Mouse (Mus musculus) forebrain, embryonic 11.5 days (tissue): ENCODE measurements at regions not wholly inside any gene's neighbourhood (a gene's known extent, or its start where the extent isn't known, plus 50 kb on each side); places are given as distances from the start of the nearest gene placed in this dataset.

ENCODE experiments used
- ATAC-seq: fragments of 200-750 bp; cut with Nextera tagmentation; replicated peaks from 2 replicates; pipeline ENCODE4 v1.8.0; 2017; ENCODE audit warnings: moderate TSS enrichment; ENCODE audit not compliant: low FRiP score
- DNase-seq: peaks from one replicate; pipeline ENCODE4 v3.0.0-alpha.2; 2017; ENCODE audit warnings: low spot score
- H3K27ac ChIP-seq: fragments of 300-500 bp; sonication (generic); 2 replicates; pipeline ENCODE4 v1.5.1; 2014; ENCODE audit warnings: low read depth, low read length
- H3K27me3 ChIP-seq: fragments of 300-500 bp; sonication (generic); 2 replicates; pipeline ENCODE4 v1.6.1; 2014; ENCODE audit warnings: mild to moderate bottlenecking, low read length, mixed read lengths; ENCODE audit not compliant: control insufficient read depth, insufficient read depth
- H3K36me3 ChIP-seq: fragments of 300-500 bp; sonication (generic); 2 replicates; pipeline ENCODE4 v1.6.1; 2014; ENCODE audit warnings: mild to moderate bottlenecking, low read length, moderate library complexity, mixed read lengths; ENCODE audit not compliant: control insufficient read depth, insufficient read depth
- H3K4me1 ChIP-seq: fragments of 300-500 bp; sonication (generic); replicated peaks from 2 replicates; pipeline ENCODE4 v1.6.1; 2014; ENCODE audit warnings: low read length, mixed read lengths; ENCODE audit not compliant: control insufficient read depth, insufficient read depth
- H3K4me2 ChIP-seq: fragments of 300-500 bp; sonication (generic); 2 replicates; pipeline ENCODE4 v1.6.1; 2014; ENCODE audit warnings: low read depth, mild to moderate bottlenecking, low read length, moderate library complexity, mixed read lengths; ENCODE audit not compliant: severe bottlenecking
- H3K4me3 ChIP-seq: fragments of 300-500 bp; sonication (generic); 2 replicates; pipeline ENCODE4 v1.5.1; 2014; ENCODE audit warnings: low read depth, low read length
- H3K9ac ChIP-seq: fragments of 300-500 bp; sonication (generic); 2 replicates; pipeline ENCODE4 v1.6.1; 2014; ENCODE audit warnings: low read length
- H3K9me3 ChIP-seq: fragments of 300-500 bp; sonication (generic); 2 replicates; pipeline ENCODE4 v1.6.1; 2016; ENCODE audit warnings: low read length, mixed read lengths; ENCODE audit not compliant: control insufficient read depth
- WGBS: fragments of 180-500 bp; shearing (Covaris S2); extraction: QIAGEN DNeasy Blood & Tissue Kit; methylation state at CpG from one replicate; pipeline ENCODE4 v1.1.7; 2014; 5-methylcytosine and 5-hydroxymethylcytosine counted together

DNA sequence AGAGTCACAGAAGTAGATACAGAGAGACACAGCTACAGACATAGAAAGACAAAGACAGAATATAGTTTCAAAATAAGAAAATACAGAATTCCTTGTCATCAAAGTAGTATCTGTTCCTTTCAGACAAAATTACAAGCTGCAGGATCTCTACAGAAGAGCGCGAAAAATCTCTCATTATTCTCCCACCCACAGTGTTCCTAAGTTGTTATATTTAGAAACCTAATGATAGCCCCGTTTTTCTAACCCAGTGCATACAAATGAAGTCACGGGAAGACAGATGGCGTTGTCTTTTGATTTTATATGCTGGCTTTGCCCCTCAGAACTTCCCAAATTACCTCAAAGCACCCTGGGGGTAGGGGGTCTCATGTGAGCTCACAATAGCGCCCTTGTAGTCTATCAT is 250.0 kb upstream of the Msx2 start:
- H3K27me3 ChIP-seq, result no peaks in the 10 kb centered on the region
- WGBS, result 69% methylated on average over 6 of the region's 6 CpGs
- H3K4me1 ChIP-seq, result peaks cover 4% of the 10 kb centered on the region; the same call in 1 of the 2 replicates
- ATAC-seq (no peak), DNase-seq (no peak)
- H3K9me3 ChIP-seq, result no peaks in the 10 kb centered on the region
- H3K9ac ChIP-seq, result no peak overlapping the region
- H3K36me3 ChIP-seq, result no peaks in the 10 kb centered on the region
- no peak overlapping the region for H3K27ac ChIP-seq
- H3K4me2 ChIP-seq, result no peak overlapping the region
- no peak overlapping the region for H3K4me3 ChIP-seq

DNA sequence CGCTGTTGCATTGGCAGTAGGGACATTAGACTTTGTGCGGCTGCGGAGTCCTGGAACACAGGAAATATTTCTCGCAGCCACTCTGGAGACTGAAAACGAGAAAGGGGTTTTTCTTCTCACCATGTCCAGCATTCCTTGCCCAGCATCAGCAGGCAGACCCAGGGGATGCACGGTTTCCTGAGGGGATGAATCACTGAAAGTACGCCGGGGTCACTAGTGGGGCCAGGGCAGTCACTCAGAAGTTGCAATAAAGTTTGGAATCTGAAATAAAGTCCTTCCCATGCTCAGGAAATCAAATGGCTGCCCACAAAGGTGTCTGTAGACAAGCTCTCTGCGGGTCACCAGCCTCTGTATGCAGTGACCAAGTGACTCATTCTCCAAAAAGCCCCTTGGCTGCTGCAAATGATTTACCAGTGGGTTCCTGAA is 248.2 kb upstream of the Msx2 start:
- Histone ChIP-seq H3K4me2 (no peak overlapping the region), H3K27me3 (no peaks in the 10 kb centered on the region), H3K4me3 (no peak overlapping the region), H3K36me3 (no peaks in the 10 kb centered on the region), H3K27ac (no peak overlapping the region), H3K9me3 (no peaks in the 10 kb centered on the region), H3K4me1 (peaks cover 4% of the 10 kb centered on the region; the same call in 1 of the 2 replicates), H3K9ac (no peak overlapping the region)
- DNase-seq (no peak), ATAC-seq (no peak)
- WGBS, result 73% methylated on average over 9 of the region's 9 CpGs

GRCm38 (mm10) chr13:53717582-53717981 is 244.7 kb upstream of the Msx2 start:
- DNase-seq, result no peak
- Histone ChIP-seq H3K9me3 (no peaks in the 10 kb centered on the region), H3K27me3 (no peaks in the 10 kb centered on the region; the same call in 1 of the 2 replicates), H3K27ac (no peak overlapping the region), H3K36me3 (no peaks in the 10 kb centered on the region), H3K4me3 (no peak overlapping the region), H3K4me2 (no peak overlapping the region), H3K4me1 (peaks cover 4% of the 10 kb centered on the region; the same call in 1 of the 2 replicates), H3K9ac (no peak overlapping the region)
- no peak for ATAC-seq
- WGBS, result 91% methylated on average over 4 of the region's 4 CpGs

GRCm38 (mm10) chr13:53717086-53717485 is 244.2 kb upstream of the Msx2 start:
- ATAC-seq (no peak), DNase-seq (no peak)
- H3K27me3 ChIP-seq, result no peaks in the 10 kb centered on the region; the same call in 1 of the 2 replicates
- H3K36me3 ChIP-seq, result no peaks in the 10 kb centered on the region
- no peaks in the 10 kb centered on the region for H3K9me3 ChIP-seq
- H3K4me3 ChIP-seq, result no peak overlapping the region
- no peak overlapping the region for H3K9ac ChIP-seq
- 91% methylated on average over 2 of the region's 2 CpGs for WGBS
- H3K27ac ChIP-seq, result no peak overlapping the region
- H3K4me1 ChIP-seq, result peaks cover 4% of the 10 kb centered on the region; the same call in 1 of the 2 replicates
- H3K4me2 ChIP-seq, result no peak overlapping the region

GRCm38 (mm10) chr13:53709062-53709461 is 236.2 kb upstream of the Msx2 start:
- WGBS, result 60% methylated on average over 10 of the region's 10 CpGs
- Histone ChIP-seq H3K27ac (no peak overlapping the region), H3K36me3 (no peaks in the 10 kb centered on the region), H3K9me3 (no peaks in the 10 kb centered on the region), H3K27me3 (no peaks in the 10 kb centered on the region; the same call in 1 of the 2 replicates), H3K4me2 (no peak overlapping the region), H3K4me3 (no peak overlapping the region), H3K4me1 (no peaks in the 10 kb centered on the region), H3K9ac (no peak overlapping the region)
- ATAC-seq, result no peak
- no peak for DNase-seq

GRCm38 (mm10) chr13:53707548-53707947 is 234.7 kb upstream of the Msx2 start:
- H3K27me3 ChIP-seq, result no peaks in the 10 kb centered on the region
- DNase-seq (no peak), ATAC-seq (no peak)
- no peaks in the 10 kb centered on the region for H3K9me3 ChIP-seq
- no peaks in the 10 kb centered on the region for H3K36me3 ChIP-seq
- no peak overlapping the region for H3K27ac ChIP-seq
- WGBS, result 81% methylated on average over 17 of the region's 17 CpGs
- H3K4me1 ChIP-seq, result no peaks in the 10 kb centered on the region
- H3K4me2 ChIP-seq, result no peak overlapping the region
- H3K9ac ChIP-seq, result no peak overlapping the region
- H3K4me3 ChIP-seq, result no peak overlapping the region

- DNase-seq (no peak), ATAC-seq (no peak)
- WGBS, result 90% methylated on average over 11 of the region's 11 CpGs
- H3K9ac ChIP-seq, result no peak overlapping the region
- H3K27me3 ChIP-seq, result no peaks in the 10 kb centered on the region
- H3K27ac ChIP-seq, result no peak overlapping the region
- no peak overlapping the region for H3K4me2 ChIP-seq
- H3K4me3 ChIP-seq, result no peak overlapping the region
- no peaks in the 10 kb centered on the region for H3K4me1 ChIP-seq
- no peaks in the 10 kb centered on the region for H3K36me3 ChIP-seq
- H3K9me3 ChIP-seq, result no peaks in the 10 kb centered on the region
Measured at GRCm38 (mm10) chr13:53704104-53704503, 231.2 kb upstream of the Msx2 start.

GRCm38 (mm10) chr13:53700236-53700635 is 227.4 kb upstream of the Msx2 start:
- H3K9ac ChIP-seq, result no peak overlapping the region
- no peaks in the 10 kb centered on the region for H3K9me3 ChIP-seq

GRCm38 (mm10) chr13:53697954-53698353 is 225.1 kb upstream of the Msx2 start:
- whole genome bisulfite sequencing, result 51% methylated on average over 6 of the region's 6 CpGs
- Histone ChIP-seq H3K9ac (no peak overlapping the region), H3K36me3 (no peaks in the 10 kb centered on the region), H3K4me1 (no peaks in the 10 kb centered on the region; the same call in 1 of the 2 replicates), H3K27ac (no peak overlapping the region), H3K27me3 (no peaks in the 10 kb centered on the region), H3K9me3 (no peaks in the 10 kb centered on the region), H3K4me2 (no peak overlapping the region), H3K4me3 (no peak overlapping the region)
- DNase-seq, result no peak
- ATAC-seq, result no peak; the same call in 1 of the 2 replicates

More at GRCm38 (mm10) chr13:53700236-53700635, 227.4 kb upstream of the Msx2 start:
- no peak overlapping the region for H3K4me2 ChIP-seq
- H3K27ac ChIP-seq, result no peak overlapping the region
- DNase-seq, result no peak
- no peaks in the 10 kb centered on the region; the same call in 1 of the 2 replicates for H3K4me1 ChIP-seq
- WGBS, result 53% methylated on average over 3 of the region's 3 CpGs
- no peak for ATAC-seq
- H3K27me3 ChIP-seq, result no peaks in the 10 kb centered on the region
- no peak overlapping the region for H3K4me3 ChIP-seq
- H3K36me3 ChIP-seq, result no peaks in the 10 kb centered on the region
